Comparison of ENCODE assay signal across 14 mouse cellular contexts in the genomic region with DNA sequence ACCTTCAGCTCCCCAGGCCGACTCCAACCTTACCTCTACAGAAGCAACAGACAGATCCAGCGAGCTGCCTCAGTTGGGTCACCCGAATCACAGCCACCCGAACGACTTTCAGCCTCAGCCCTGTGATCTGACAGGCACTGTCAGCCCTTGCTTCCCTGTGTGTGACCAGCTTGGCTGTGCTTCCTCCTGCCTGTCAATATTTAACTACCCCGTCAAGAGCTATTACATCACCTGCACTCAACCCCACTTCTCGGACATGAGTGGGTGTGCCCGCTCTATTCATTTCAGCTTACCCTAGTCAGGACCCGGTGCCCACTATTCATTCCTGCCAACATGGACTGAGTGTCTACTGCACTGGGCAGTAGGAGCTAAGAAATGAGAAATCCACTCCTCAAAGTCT.
A peak's percentile ranks its signal among the peaks of the same experiment; 100 is the strongest.
DNase-seq lines count a peak whose midpoint lies in the region; ATAC-seq and TF ChIP-seq lines count a peak whose summit lies in the region.
"Had no signal": no experiment of that assay in that cellular context is flagged by ENCODE, and none has a peak within 500 bp of the region (broad histone marks: within the 10 kb centered on the region; RNA-seq: fewer than 3 reads in every experiment).

No protein-coding gene starts in this region.

- H3K36me3 ChIP-seq in liver, adult 2 months (ENCODE audit: control insufficient read depth, insufficient read depth, low read length) = no peaks in the 10 kb centered on the region
- H3K36me3 ChIP-seq in lung, embryonic 16.5 days (ENCODE audit: control insufficient read depth, insufficient read depth, low read length) = no peaks in the 10 kb centered on the region
- H3K36me3 ChIP-seq: hindbrain, embryonic 15.5 days had no signal

- no peak overlapping the region for H3K4me3 ChIP-seq in liver, adult 2 months (ENCODE audit: insufficient read depth, low read depth, low read length)
- H3K4me3 ChIP-seq in lung, embryonic 16.5 days (ENCODE audit: low read length) = peak overlapping the region; percentile 47
- H3K4me3 ChIP-seq: hindbrain, embryonic 15.5 days had no signal

- 27% methylated on average over 9 of the region's 9 CpGs for WGBS in liver, adult 2 months
- 56% methylated on average over 9 of the region's 9 CpGs for WGBS in lung, embryonic 16.5 days

- H3K9me3 ChIP-seq in lung, embryonic 16.5 days (ENCODE audit: control insufficient read depth, low read length) = no peaks in the 10 kb centered on the region
- H3K9me3 ChIP-seq: hindbrain, embryonic 15.5 days had no signal

- no peak for TF ChIP-seq CTCF in liver, adult 2 months (IDR thresholded peaks at IDR 0.05; ENCODE audit: low read depth, low read length)

- no peak for TF ChIP-seq POLR2A in liver, adult 2 months (IDR thresholded peaks at IDR 0.05; ENCODE audit: extremely low read depth, insufficient read depth, low read length)

- H3K27ac ChIP-seq in liver, adult 2 months (replicated peaks; ENCODE audit: insufficient read depth, low read depth, low read length) = no peak overlapping the region
- H3K27ac ChIP-seq in lung, embryonic 16.5 days (ENCODE audit: low read length) = peak overlapping the region; percentile 63
- H3K27ac ChIP-seq: hindbrain, embryonic 15.5 days; macrophage had no signal

- H3K27me3 ChIP-seq in liver, adult 2 months (ENCODE audit: control insufficient read depth, insufficient read depth, low read length) = peaks cover 7% of the 10 kb centered on the region; the same call in 1 of the 2 replicates
- no peaks in the 10 kb centered on the region for H3K27me3 ChIP-seq in lung, embryonic 16.5 days (ENCODE audit: control insufficient read depth, insufficient read depth, low read depth, low read length)
- H3K27me3 ChIP-seq: hindbrain, embryonic 15.5 days had no signal

- H3K4me1 ChIP-seq in liver, adult 2 months (ENCODE audit: control insufficient read depth, insufficient read depth, low read length) = peaks cover 5% of the 10 kb centered on the region; the same call in 1 of the 2 replicates
- peaks cover 16% of the 10 kb centered on the region for H3K4me1 ChIP-seq in lung, embryonic 16.5 days (replicated peaks; ENCODE audit: control insufficient read depth, insufficient read depth, low read length)

- no peaks in the 10 kb centered on the region for H3K79me2 ChIP-seq in liver, adult 2 months (ENCODE audit: control insufficient read depth, insufficient read depth, low read length)

- peak; percentile 74 for DNase-seq in liver, adult 2 months (ENCODE audit: extremely low read depth, low read depth, low spot score)
- no peak for DNase-seq in liver
- peak; percentile 61 to 73 for DNase-seq in kidney, postnatal 36 days
- no peak for DNase-seq in gastrocnemius, adult 18-20 months (ENCODE audit: low spot score)
- no peak for DNase-seq in neural tube, embryonic 10.5 days (ENCODE audit: extremely low spot score, low spot score)
- DNase-seq in right cerebral cortex, adult 2 months (ENCODE audit: low spot score in 2 of 2) = no peak
- DNase-seq: cerebellum, adult 9-11 months had no signal

- peak overlapping the region; percentile 56 for H3K4me2 ChIP-seq in lung, embryonic 16.5 days (ENCODE audit: low read depth, low read length)
- H3K4me2 ChIP-seq: heart, embryonic 11.5 days; hindbrain, embryonic 15.5 days had no signal

- H3K9ac ChIP-seq in liver, adult 2 months (ENCODE audit: low read depth, low read length) = no peak overlapping the region
- peak overlapping the region; percentile 36; the same call in 1 of the 2 replicates for H3K9ac ChIP-seq in lung, embryonic 16.5 days (ENCODE audit: low read length)
- H3K9ac ChIP-seq: hindbrain, embryonic 15.5 days had no signal

- ATAC-seq in lung, embryonic 16.5 days (ENCODE audit: low read depth) = peak; percentile 84
- no peak for ATAC-seq in cerebellum, adult (ENCODE audit: insufficient number of reproducible peaks, low FRiP score, low TSS enrichment)
- ATAC-seq: activated CD4-positive, CD25-positive, alpha-beta regulatory T cell, adult 4 months; forebrain, embryonic 16.5 days had no signal

Comparison
In these comparisons a context has a peak if more than half of its experiments do, and no peak if none do; other contexts are left out.
1. DNase-seq: peak in liver, adult 2 months (single experiment) and kidney, postnatal 36 days (2 of 2); none in liver (single experiment), gastrocnemius, adult 18-20 months (single experiment), neural tube, embryonic 10.5 days (single experiment) and right cerebral cortex, adult 2 months (0 of 2).